Comparison of ENCODE assay signal across 7 mouse cellular contexts in genomic region chr1:180330707-180331545, GRCm38 (mm10). TPM values are rescaled to one million over a fixed set of nuclear protein-coding genes. Genes with fewer than 3 reads are reported as not detected.
DNase-seq lines count a peak whose midpoint lies in the region; TF ChIP-seq lines count a peak whose summit lies in the region.

No protein-coding gene starts in this region.

- no peaks in the 10 kb centered on the region for H3K4me1 ChIP-seq in ES-Bruce4 (ENCODE audit: control insufficient read depth, insufficient read depth, low read length)
- peaks cover 48% of the 10 kb centered on the region for H3K4me1 ChIP-seq in heart, embryonic 10.5 days
- peaks cover 74% of the 10 kb centered on the region for H3K4me1 ChIP-seq in megakaryocyte, embryonic 14.5 days

- no peak overlapping the region for H3K27ac ChIP-seq in ES-Bruce4 (ENCODE audit: insufficient read depth, low read length)
- H3K27ac ChIP-seq in heart, embryonic 10.5 days = peak overlapping the region; percentile 92

- H3K9ac ChIP-seq in ES-Bruce4 (ENCODE audit: low read depth, poor library complexity, severe bottlenecking) = peak overlapping the region; percentile 24

- no peaks in the 10 kb centered on the region for H3K36me3 ChIP-seq in ES-Bruce4 (ENCODE audit: control insufficient read depth, insufficient read depth, low read length, poor library complexity, severe bottlenecking)
- H3K36me3 ChIP-seq in heart, embryonic 10.5 days = peaks cover 7% of the 10 kb centered on the region; the same call in 1 of the 2 replicates
- peaks cover 40% of the 10 kb centered on the region for H3K36me3 ChIP-seq in megakaryocyte, embryonic 14.5 days (replicated peaks; ENCODE audit: low read length)

- WGBS in heart, embryonic 10.5 days = under 1% methylated on average over 58 of the region's 58 CpGs

- peaks cover 10% of the 10 kb centered on the region for H3K27me3 ChIP-seq in ES-Bruce4 (ENCODE audit: control insufficient read depth, insufficient read depth, low read length, poor library complexity, severe bottlenecking)
- H3K27me3 ChIP-seq in heart, embryonic 10.5 days (ENCODE audit: insufficient read depth, poor library complexity, severe bottlenecking) = peaks cover 52% of the 10 kb centered on the region
- no peaks in the 10 kb centered on the region for H3K27me3 ChIP-seq in megakaryocyte, embryonic 14.5 days (replicated peaks)

- TF ChIP-seq POLR2A in ES-Bruce4 (IDR thresholded peaks at IDR 0.05; ENCODE audit: insufficient read depth, low read length) = no peak

- peak overlapping the region; percentile 60 for H3K4me3 ChIP-seq in ES-Bruce4 (ENCODE audit: low read depth, low read length)
- peak overlapping the region; percentile 78 for H3K4me3 ChIP-seq in heart, embryonic 10.5 days
- H3K4me3 ChIP-seq in megakaryocyte, embryonic 14.5 days (replicated peaks) = peak overlapping the region; percentile 100

- no peaks in the 10 kb centered on the region for H3K9me3 ChIP-seq in ES-Bruce4 (replicated peaks; ENCODE audit: control insufficient read depth, insufficient read depth, low read length, poor library complexity, severe bottlenecking)
- no peaks in the 10 kb centered on the region for H3K9me3 ChIP-seq in heart, embryonic 10.5 days
- no peaks in the 10 kb centered on the region for H3K9me3 ChIP-seq in megakaryocyte, embryonic 14.5 days

- no peak for TF ChIP-seq EP300 in ES-Bruce4 (IDR thresholded peaks at IDR 0.05; ENCODE audit: insufficient read depth, low read depth, low read length)

- DNase-seq in 416B (ENCODE audit: low read depth) = peak; percentile 39
- peak; percentile 53 for DNase-seq in cerebellum, postnatal 14 days
- DNase-seq in heart, embryonic 10.5 days (ENCODE audit: low spot score) = no peak
- DNase-seq in kidney, postnatal 10 days = peak; percentile 72
- DNase-seq in spleen, postnatal 10 days (ENCODE audit: low spot score in 2 of 2) = peak; percentile 51

- no peak for TF ChIP-seq CTCF in ES-Bruce4 (IDR thresholded peaks at IDR 0.05; ENCODE audit: low read depth, low read length)

RNA-seq across cellular contexts. Expression of gene Itpkb, which starts 0.6 kb away (rescaled TPM):
- polyA plus RNA-seq in ES-Bruce4 (2011; ENCODE audit: insufficient read depth, insufficient read length, low read depth, missing spikeins) = 12.2 and 12.4 TPM in 2 replicates
- polyA plus RNA-seq in heart, embryonic 10.5 days (2016; fragmentation: Nextera tagmentation; extraction: Ambion mirVana) = 4.0 and 4.6 TPM in 2 replicates
- 36.8 and 40.6 TPM in 2 replicates for polyA plus RNA-seq in megakaryocyte, embryonic 14.5 days (2012; ENCODE audit: insufficient read depth, low replicate concordance)
